ENCODE assay signal across 38 mouse cellular contexts in the genomic region with DNA sequence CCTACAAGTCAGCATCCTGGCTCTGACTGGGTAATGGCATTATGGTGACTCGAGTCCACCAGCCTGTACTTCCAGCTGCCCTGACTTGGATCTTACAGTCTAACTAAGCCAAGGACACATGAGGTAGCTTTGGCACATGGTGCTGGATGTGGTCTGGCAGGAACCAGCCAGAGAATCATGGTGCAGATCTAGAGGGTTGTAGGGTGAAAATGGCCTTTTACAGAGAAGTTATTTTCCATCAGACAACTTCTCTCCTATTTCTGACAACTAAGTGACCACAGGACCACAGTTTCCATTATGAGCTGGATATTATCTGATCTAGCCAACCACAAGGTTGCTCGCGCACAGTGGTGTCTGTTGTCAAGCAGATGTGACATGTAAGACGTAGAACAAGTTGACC. TPM values are rescaled to one million over a fixed set of nuclear protein-coding genes. Genes with fewer than 3 reads are reported as not detected.
DNase-seq lines count a peak whose midpoint lies in the region; ATAC-seq and TF ChIP-seq lines count a peak whose summit lies in the region.
"Had no signal": no experiment of that assay in that cellular context is flagged by ENCODE, and none has a peak within 500 bp of the region (broad histone marks: within the 10 kb centered on the region; RNA-seq: fewer than 3 reads in every experiment).

No protein-coding gene starts in this region.

- no peak overlapping the region for H3K4me3 ChIP-seq in intestine, embryonic 16.5 days (ENCODE audit: low read length)
- no peak overlapping the region for H3K4me3 ChIP-seq in intestine, postnatal 0 days (ENCODE audit: low read depth, low read length)
- peak overlapping the region; percentile 43 for H3K4me3 ChIP-seq in megakaryocyte, embryonic 14.5 days (replicated peaks)
- H3K4me3 ChIP-seq in midbrain, embryonic 16.5 days (ENCODE audit: low read depth, low read length) = no peak overlapping the region
- H3K4me3 ChIP-seq: erythroblast, embryonic 14.5 days; forebrain, embryonic 13.5 days; heart, embryonic 12.5 days; liver, embryonic 12.5 days; midbrain, embryonic 12.5 days; neural tube, embryonic 13.5 days; stomach, embryonic 15.5 days had no signal

- no peak for TF ChIP-seq CTCF in intestine, postnatal 0 days (IDR thresholded peaks at IDR 0.05; ENCODE audit: low read depth)

- no peak overlapping the region for H3K9ac ChIP-seq in intestine, embryonic 16.5 days (ENCODE audit: low read depth, low read length)
- H3K9ac ChIP-seq in intestine, postnatal 0 days (ENCODE audit: low read depth, low read length) = no peak overlapping the region
- no peak overlapping the region for H3K9ac ChIP-seq in midbrain, embryonic 16.5 days (ENCODE audit: low read depth, low read length)
- H3K9ac ChIP-seq: forebrain, embryonic 13.5 days; heart, embryonic 12.5 days; hindbrain, embryonic 14.5 days; liver, embryonic 12.5 days; liver, postnatal 0 days; midbrain, embryonic 12.5 days; neural tube, embryonic 13.5 days; stomach, embryonic 15.5 days had no signal

- peaks cover 42% of the 10 kb centered on the region for H3K27me3 ChIP-seq in intestine, embryonic 16.5 days (replicated peaks; ENCODE audit: control insufficient read depth, insufficient read depth, low read length)
- H3K27me3 ChIP-seq in intestine, postnatal 0 days (replicated peaks; ENCODE audit: control insufficient read depth, insufficient read depth, low read length) = peaks cover 32% of the 10 kb centered on the region
- peaks cover 53% of the 10 kb centered on the region for H3K27me3 ChIP-seq in megakaryocyte, embryonic 14.5 days (replicated peaks)
- peaks cover 40% of the 10 kb centered on the region for H3K27me3 ChIP-seq in midbrain, embryonic 16.5 days (ENCODE audit: control insufficient read depth, insufficient read depth, low read depth, low read length)

- peak; percentile 4 for DNase-seq in fibroblast of lung, adult 2 months (ENCODE audit: low read depth)
- DNase-seq in layer of hippocampus, postnatal 10 days (ENCODE audit: low spot score in 2 of 2) = no peak
- DNase-seq in spleen, adult 12 weeks (ENCODE audit: low spot score) = no peak
- DNase-seq: adrenal gland, postnatal 14 days; cerebellum, adult 11 months; cerebellum, adult 9-11 months; gastrocnemius, postnatal 14 days; heart, adult 18-20 months; kidney, adult 8-10 months; kidney, postnatal 4 days; layer of hippocampus, postnatal 36 days; left cerebral cortex, postnatal 4 days; liver, postnatal 0 days; lung, postnatal 4 days; thymus, postnatal 14 days had no signal

- H3K4me1 ChIP-seq in intestine, embryonic 16.5 days (ENCODE audit: control insufficient read depth, insufficient read depth, low read length) = peaks cover 7% of the 10 kb centered on the region
- H3K4me1 ChIP-seq in intestine, postnatal 0 days (replicated peaks; ENCODE audit: control insufficient read depth, insufficient read depth, low read length) = no peaks in the 10 kb centered on the region
- peaks cover 45% of the 10 kb centered on the region for H3K4me1 ChIP-seq in megakaryocyte, embryonic 14.5 days
- H3K4me1 ChIP-seq in midbrain, embryonic 16.5 days (ENCODE audit: control insufficient read depth, insufficient read depth, low read length) = peaks cover 17% of the 10 kb centered on the region
- H3K4me1 ChIP-seq: liver, embryonic 12.5 days had no signal

- ATAC-seq in intestine, embryonic 16.5 days = 0 out of 2 replicates have a peak, but pooled peaks have one; percentile 16
- no peak for ATAC-seq in intestine, postnatal 0 days
- no peak for ATAC-seq in midbrain, embryonic 16.5 days
- ATAC-seq: forebrain, embryonic 13.5 days; liver, embryonic 12.5 days; liver, postnatal 0 days; Patski had no signal

- H3K27ac ChIP-seq in intestine, embryonic 16.5 days (ENCODE audit: low read length) = no peak overlapping the region
- H3K27ac ChIP-seq in intestine, postnatal 0 days (ENCODE audit: low read depth, low read length) = no peak overlapping the region
- no peak overlapping the region for H3K27ac ChIP-seq in midbrain, embryonic 16.5 days (ENCODE audit: low read length)
- H3K27ac ChIP-seq: forebrain, embryonic 13.5 days; hindbrain, embryonic 14.5 days; kidney, postnatal 0 days; liver, embryonic 12.5 days; midbrain, embryonic 12.5 days; neural tube, embryonic 13.5 days; stomach, embryonic 15.5 days had no signal

- H3K36me3 ChIP-seq in intestine, embryonic 16.5 days (ENCODE audit: control insufficient read depth, insufficient read depth, low read length) = no peaks in the 10 kb centered on the region
- peaks cover 15% of the 10 kb centered on the region; the same call in 1 of the 2 replicates for H3K36me3 ChIP-seq in intestine, postnatal 0 days (ENCODE audit: control insufficient read depth, insufficient read depth)
- peaks cover 34% of the 10 kb centered on the region for H3K36me3 ChIP-seq in megakaryocyte, embryonic 14.5 days (replicated peaks; ENCODE audit: low read length)
- peaks cover 8% of the 10 kb centered on the region; the same call in 1 of the 2 replicates for H3K36me3 ChIP-seq in midbrain, embryonic 16.5 days (ENCODE audit: control insufficient read depth, insufficient read depth, low read length)

- WGBS in intestine, embryonic 16.5 days = 86% methylated on average over 4 of the region's 4 CpGs
- 95% methylated on average over 4 of the region's 4 CpGs for WGBS in intestine, postnatal 0 days
- 94% methylated on average over 4 of the region's 4 CpGs for WGBS in midbrain, embryonic 16.5 days

- H3K4me2 ChIP-seq in intestine, embryonic 16.5 days (ENCODE audit: low read depth, low read length) = no peak overlapping the region
- no peak overlapping the region for H3K4me2 ChIP-seq in intestine, postnatal 0 days (replicated peaks; ENCODE audit: low read depth)
- H3K4me2 ChIP-seq in midbrain, embryonic 16.5 days (ENCODE audit: low read length) = no peak overlapping the region
- H3K4me2 ChIP-seq: forebrain, embryonic 13.5 days; heart, embryonic 12.5 days; hindbrain, embryonic 14.5 days; liver, embryonic 12.5 days; midbrain, embryonic 12.5 days; neural tube, embryonic 13.5 days; stomach, embryonic 15.5 days had no signal

- H3K9me3 ChIP-seq in intestine, embryonic 16.5 days (ENCODE audit: control insufficient read depth, low read length) = no peaks in the 10 kb centered on the region
- no peaks in the 10 kb centered on the region for H3K9me3 ChIP-seq in intestine, postnatal 0 days (ENCODE audit: control insufficient read depth)
- no peaks in the 10 kb centered on the region for H3K9me3 ChIP-seq in megakaryocyte, embryonic 14.5 days
- H3K9me3 ChIP-seq in midbrain, embryonic 16.5 days (replicated peaks; ENCODE audit: control insufficient read depth, low read length, poor library complexity, severe bottlenecking) = no peaks in the 10 kb centered on the region
- H3K9me3 ChIP-seq: forebrain, embryonic 13.5 days; G1E; heart, embryonic 12.5 days; liver, embryonic 12.5 days; midbrain, embryonic 12.5 days; neural tube, embryonic 13.5 days; stomach, embryonic 15.5 days had no signal

RNA-seq across cellular contexts. Expression of gene Otop1, which starts 1.9 kb away (rescaled TPM):
- 0.04 TPM in 1 of 2 replicates, not detected in the other for polyA plus RNA-seq in intestine, embryonic 16.5 days (2015; fragmentation: Nextera tagmentation; extraction: Ambion mirVana)
- not detected in 2 replicates for polyA plus RNA-seq in intestine, postnatal 0 days (2015; fragmentation: Nextera tagmentation; extraction: Ambion mirVana)
- 0.21 TPM in 1 of 2 replicates, not detected in the other for polyA plus RNA-seq in megakaryocyte, embryonic 14.5 days (2012; ENCODE audit: insufficient read depth, low replicate concordance)
- under 1 TPM in 1 of 2 experiments, not detected in 1; 0.16 TPM for total RNA-seq in layer of hippocampus, postnatal 10 days (2021)
- 0.11 TPM in 1 of 2 replicates, not detected in the other for polyA plus RNA-seq in midbrain, embryonic 16.5 days (2015; fragmentation: Nextera tagmentation; extraction: Ambion mirVana)
- total RNA-seq: hematopoietic stem cell, adult 5-6 weeks; layer of hippocampus, adult 8-10 months; layer of hippocampus, postnatal 36 days; left cerebral cortex, postnatal 4 days had no signal
- polyA plus RNA-seq: erythroblast, embryonic 14.5 days; forebrain, embryonic 13.5 days; G1E; heart, embryonic 12.5 days; heart, postnatal 0 days; hindbrain, embryonic 14.5 days; intestine, embryonic 14.5 days; kidney, postnatal 0 days; limb, embryonic 14.5 days; liver, embryonic 12.5 days; liver, postnatal 0 days; lung, embryonic 16.5 days; midbrain, embryonic 12.5 days; neural tube, embryonic 13.5 days; Patski; small intestine, adult 2 months; stomach, embryonic 15.5 days had no signal

RNA-seq across cellular contexts. Expression of gene Tmem128, which starts 13.8 kb away (rescaled TPM):
- 58.3 and 62.9 TPM in 2 replicates for polyA plus RNA-seq in intestine, embryonic 16.5 days (2015; fragmentation: Nextera tagmentation; extraction: Ambion mirVana)
- polyA plus RNA-seq in intestine, postnatal 0 days (2015; fragmentation: Nextera tagmentation; extraction: Ambion mirVana) = 77.2 and 83.1 TPM in 2 replicates
- polyA plus RNA-seq in megakaryocyte, embryonic 14.5 days (2012; ENCODE audit: insufficient read depth, low replicate concordance) = 11.3 and 61.4 TPM in 2 replicates
- 10 to 100 TPM; 41.0 to 43.4 TPM for total RNA-seq in layer of hippocampus, postnatal 10 days (2021)
- 92.9 and 94.6 TPM in 2 replicates for polyA plus RNA-seq in midbrain, embryonic 16.5 days (2015; fragmentation: Nextera tagmentation; extraction: Ambion mirVana)

RNA-seq across cellular contexts. Expression of gene Drd5, which starts 45.3 kb away (rescaled TPM):
- polyA plus RNA-seq in intestine, embryonic 16.5 days (2015; fragmentation: Nextera tagmentation; extraction: Ambion mirVana) = not detected in 2 replicates
- polyA plus RNA-seq in intestine, postnatal 0 days (2015; fragmentation: Nextera tagmentation; extraction: Ambion mirVana) = not detected in 2 replicates
- not detected in 2 replicates for polyA plus RNA-seq in megakaryocyte, embryonic 14.5 days (2012; ENCODE audit: insufficient read depth, low replicate concordance)
- 1 to 10 TPM; 3.8 to 4.1 TPM for total RNA-seq in layer of hippocampus, postnatal 10 days (2021)
- 0.82 and 0.90 TPM in 2 replicates for polyA plus RNA-seq in midbrain, embryonic 16.5 days (2015; fragmentation: Nextera tagmentation; extraction: Ambion mirVana)
- total RNA-seq: adrenal gland, postnatal 14 days; gastrocnemius, postnatal 14 days; heart, adult 18-20 months; hematopoietic stem cell, adult 5-6 weeks had no signal
- polyA plus RNA-seq: embryonic facial prominence, embryonic 14.5 days; erythroblast, embryonic 14.5 days; G1E; heart, embryonic 12.5 days; heart, postnatal 0 days; intestine, embryonic 14.5 days; kidney, postnatal 0 days; liver, embryonic 12.5 days; liver, postnatal 0 days; lung, embryonic 16.5 days; Patski; small intestine, adult 2 months; stomach, embryonic 15.5 days had no signal

RNA-seq across cellular contexts. Expression of gene Lyar, which starts 53.6 kb away (rescaled TPM):
- polyA plus RNA-seq in intestine, embryonic 16.5 days (2015; fragmentation: Nextera tagmentation; extraction: Ambion mirVana) = 66.3 and 81.5 TPM in 2 replicates
- polyA plus RNA-seq in intestine, postnatal 0 days (2015; fragmentation: Nextera tagmentation; extraction: Ambion mirVana) = 42.1 and 42.2 TPM in 2 replicates
- polyA plus RNA-seq in megakaryocyte, embryonic 14.5 days (2012; ENCODE audit: insufficient read depth, low replicate concordance) = 5.5 and 113 TPM in 2 replicates
- 10 to 100 TPM; 15.2 to 18.0 TPM for total RNA-seq in layer of hippocampus, postnatal 10 days (2021)
- 35.4 and 41.9 TPM in 2 replicates for polyA plus RNA-seq in midbrain, embryonic 16.5 days (2015; fragmentation: Nextera tagmentation; extraction: Ambion mirVana)

RNA-seq across cellular contexts. Expression of gene Zbtb49, which starts 53.6 kb away (rescaled TPM):
- polyA plus RNA-seq in intestine, embryonic 16.5 days (2015; fragmentation: Nextera tagmentation; extraction: Ambion mirVana) = 7.8 and 9.9 TPM in 2 replicates
- polyA plus RNA-seq in intestine, postnatal 0 days (2015; fragmentation: Nextera tagmentation; extraction: Ambion mirVana) = 2.9 and 3.6 TPM in 2 replicates
- 2.6 and 4.1 TPM in 2 replicates for polyA plus RNA-seq in megakaryocyte, embryonic 14.5 days (2012; ENCODE audit: insufficient read depth, low replicate concordance)
- total RNA-seq in layer of hippocampus, postnatal 10 days (2021) = 10 to 100 TPM; 17.9 to 23.5 TPM
- 19.8 and 21.7 TPM in 2 replicates for polyA plus RNA-seq in midbrain, embryonic 16.5 days (2015; fragmentation: Nextera tagmentation; extraction: Ambion mirVana)
